Mouse (Mus musculus): ENCODE results near the gene Plxnc1. TPM values are rescaled to one million over a fixed set of nuclear protein-coding genes. Genes with fewer than 3 reads are reported as not detected.
A peak's percentile ranks its signal among the peaks of the same experiment; 100 is the strongest.

Plxnc1 gene
- total RNA-seq, 2 experiments from 2014 or later: 5.6 to 7.3 TPM

- no peak for DNase-seq
These were observed 77.4 kb downstream of the Plxnc1 start for GRCm38 (mm10) chr10:94866995-94867856.

- no peak for DNase-seq
These were observed 79.4 kb downstream of the Plxnc1 start for GRCm38 (mm10) chr10:94865206-94865605.

- no peak for DNase-seq
These were observed 80.3 kb downstream of the Plxnc1 start for GRCm38 (mm10) chr10:94864199-94864928.

GRCm38 (mm10) chr10:94863251-94863650, 81.4 kb downstream of the Plxnc1 start:
- DNase-seq: no peak

- DNase-seq: no peak
These were observed 83.8 kb downstream of the Plxnc1 start for GRCm38 (mm10) chr10:94860870-94861269.

- no peak for DNase-seq
These were observed 86.2 kb downstream of the Plxnc1 start for GRCm38 (mm10) chr10:94858277-94859033.

GRCm38 (mm10) chr10:94850565-94850964, 94.1 kb downstream of the Plxnc1 start:
- no peak for DNase-seq

GRCm38 (mm10) chr10:94849930-94850329, 94.7 kb downstream of the Plxnc1 start:
- no peak for DNase-seq

GRCm38 (mm10) chr10:94849360-94849759, 95.3 kb downstream of the Plxnc1 start:
- no peak for DNase-seq

- DNase-seq: no peak
These were observed 96.3 kb downstream of the Plxnc1 start for GRCm38 (mm10) chr10:94848344-94848743.

- no peak for DNase-seq
These were observed 98.0 kb downstream of the Plxnc1 start for GRCm38 (mm10) chr10:94846501-94847105.

GRCm38 (mm10) chr10:94844692-94845091, 99.9 kb downstream of the Plxnc1 start:
- DNase-seq: no peak

- DNase-seq: no peak
These were observed 108.8 kb downstream of the Plxnc1 start for GRCm38 (mm10) chr10:94835874-94836273.

- DNase-seq: peak; percentile 93
These were observed 115.2 kb downstream of the Plxnc1 start for GRCm38 (mm10) chr10:94829407-94829806.

GRCm38 (mm10) chr10:94828734-94829230, 115.9 kb downstream of the Plxnc1 start:
- no peak for DNase-seq

GRCm38 (mm10) chr10:94827890-94828733, 116.5 kb downstream of the Plxnc1 start:
- no peak for DNase-seq

- DNase-seq: no peak
These were observed 117.3 kb downstream of the Plxnc1 start for GRCm38 (mm10) chr10:94827325-94827724.

GRCm38 (mm10) chr10:94826436-94826835, 118.2 kb downstream of the Plxnc1 start:
- DNase-seq: no peak

- DNase-seq: no peak
These were observed 118.7 kb downstream of the Plxnc1 start for GRCm38 (mm10) chr10:94825951-94826350.

GRCm38 (mm10) chr10:94823971-94824760, 120.5 kb downstream of the Plxnc1 start:
- DNase-seq: no peak

Data from adrenal gland, postnatal 10 days (tissue).